Mouse (Mus musculus) MEL (cell line): Measurements from ENCODE around the gene Tnrc6c. TPM values are rescaled to one million over a fixed set of nuclear protein-coding genes. Genes with fewer than 3 reads are reported as not detected.

Source experiments
- DNase-seq: peaks from one replicate; pipeline ENCODE4 v3.0.0; 2011; ENCODE audit warnings: low read depth, low spot score
- H3K27ac ChIP-seq: 2 replicates; pipeline ENCODE4 v1.5.1; 2012; ENCODE audit warnings: low read depth, mild to moderate bottlenecking, control low read depth, low read length, moderate library complexity; ENCODE audit not compliant: control insufficient read depth
- H3K27me3 ChIP-seq, 2 experiments: fragments of 150-350 bp in 1 of 2; sonication (generic) in 1 of 2; 2 replicates each; pipeline ENCODE4 v1.6.1; 2012; ENCODE audit warnings: low read length in 2 of 2, mild to moderate bottlenecking in 2 of 2, improper control_type of control experiment in 1 of 2, moderate library complexity in 1 of 2; ENCODE audit not compliant: insufficient read depth in 2 of 2, control insufficient read depth in 1 of 2
- H3K36me3 ChIP-seq, 2 experiments: 2 replicates each; pipeline ENCODE4 v1.6.1; 2012 to 2014; ENCODE audit warnings: low read length in 2 of 2, improper control_type of control experiment in 1 of 2, inconsistent platforms in 1 of 2, mild to moderate bottlenecking in 1 of 2; ENCODE audit not compliant: insufficient read depth in 2 of 2, control insufficient read depth in 1 of 2
- H3K4me1 ChIP-seq, 2 experiments: fragments of 150-350 bp in 1 of 2; sonication (generic) in 1 of 2; 2 replicates each; pipeline ENCODE4 v1.6.1; 2012; ENCODE audit warnings: low read length in 2 of 2, improper control_type of control experiment in 1 of 2, mild to moderate bottlenecking in 1 of 2; ENCODE audit not compliant: insufficient read depth in 2 of 2, control insufficient read depth in 1 of 2
- H3K4me3 ChIP-seq, 2 experiments: fragments of 150-350 bp in 1 of 2; sonication (generic) in 1 of 2; 2 replicates each; pipeline ENCODE4 v1.5.1; 2012; ENCODE audit warnings: low read depth in 2 of 2, low read length in 2 of 2, mild to moderate bottlenecking in 2 of 2, moderate library complexity in 2 of 2, control low read depth in 1 of 2, improper control_type of control experiment in 1 of 2; ENCODE audit not compliant: control insufficient read depth in 1 of 2, insufficient read depth in 1 of 2
- H3K79me2 ChIP-seq: 2 replicates; pipeline ENCODE4 v1.6.1; 2012; ENCODE audit warnings: mild to moderate bottlenecking, low read length, moderate library complexity; ENCODE audit not compliant: control insufficient read depth, poor library complexity, insufficient read depth
- H3K9ac ChIP-seq: 2 replicates; pipeline ENCODE4 v1.6.1; 2012; ENCODE audit warnings: low read depth, mild to moderate bottlenecking, control low read depth, low read length, moderate library complexity; ENCODE audit not compliant: control insufficient read depth, poor library complexity, severe bottlenecking
- H3K9me3 ChIP-seq: fragments of 150-350 bp; sonication (generic); replicated peaks from 2 replicates; pipeline ENCODE4 v1.6.1; 2012; ENCODE audit warnings: mild to moderate bottlenecking, low read length, improper control_type of control experiment, moderate library complexity; ENCODE audit not compliant: insufficient read depth
- BHLHE40 ChIP-seq: IDR thresholded peaks from 2 replicates; pipeline ENCODE4 v1.6.1; 2012; ENCODE audit warnings: low read depth, mild to moderate bottlenecking, inconsistent platforms, low read length, improper control_type of control experiment, borderline replicate concordance
- CHD2 ChIP-seq: IDR thresholded peaks from 2 replicates; pipeline ENCODE4 v1.6.1; 2011; ENCODE audit warnings: low read length, improper control_type of control experiment
- CTCF ChIP-seq, 3 experiments: IDR thresholded peaks in 2 of 3; conservative IDR thresholded peaks in 1 of 3; 2 replicates each; pipeline ENCODE4 v1.5.1; 2011 to 2012; ENCODE audit warnings: low read length in 3 of 3, low read depth in 2 of 3, mild to moderate bottlenecking in 2 of 3, improper control_type of control experiment in 1 of 3, inconsistent platforms in 1 of 3, mixed read lengths in 1 of 3, moderate library complexity in 1 of 3; ENCODE audit not compliant: control insufficient read depth in 1 of 3, insufficient read depth in 1 of 3, poor library complexity in 1 of 3, severe bottlenecking in 1 of 3
- ELF1 ChIP-seq: IDR thresholded peaks from 2 replicates; pipeline ENCODE4 v1.6.1; 2014; ENCODE audit warnings: low read depth, mild to moderate bottlenecking, inconsistent platforms, low read length, improper control_type of control experiment, moderate library complexity
- EP300 ChIP-seq, 2 experiments: IDR thresholded peaks; 2 replicates each; pipeline ENCODE4 v1.6.1; 2011; ENCODE audit warnings: improper control_type of control experiment in 2 of 2, low read length in 2 of 2, low read depth in 1 of 2, mild to moderate bottlenecking in 1 of 2
- GATA1 ChIP-seq: IDR thresholded peaks from 2 replicates; pipeline ENCODE4 v1.6.1; 2011; ENCODE audit warnings: low read depth, low read length, improper control_type of control experiment
- JUND ChIP-seq: IDR thresholded peaks from 2 replicates; pipeline ENCODE4 v1.6.1; 2011; ENCODE audit warnings: low read depth, mild to moderate bottlenecking, improper control_type of control experiment, low read length
- KAT2A ChIP-seq: conservative IDR thresholded peaks from 2 replicates; pipeline ENCODE4 v1.6.1; 2012; ENCODE audit warnings: low read depth, low read length, improper control_type of control experiment, inconsistent platforms
- MAFK ChIP-seq: IDR thresholded peaks from 2 replicates; pipeline ENCODE4 v1.6.1; 2011; ENCODE audit warnings: low read depth, mild to moderate bottlenecking, low read length, improper control_type of control experiment, borderline replicate concordance
- MAX ChIP-seq: IDR thresholded peaks from 2 replicates; pipeline ENCODE4 v1.6.1; 2011; ENCODE audit warnings: low read length, improper control_type of control experiment
- MAZ ChIP-seq: IDR thresholded peaks from 2 replicates; pipeline ENCODE4 v1.6.1; 2012; ENCODE audit warnings: low read depth, mild to moderate bottlenecking, inconsistent platforms, low read length, improper control_type of control experiment
- MYB ChIP-seq: IDR thresholded peaks from 2 replicates; pipeline ENCODE4 v1.6.1; 2011; ENCODE audit warnings: mild to moderate bottlenecking, low read depth, low read length, improper control_type of control experiment
- POLR2A ChIP-seq, 2 experiments: IDR thresholded peaks; 2 replicates each; pipeline ENCODE4 v1.6.1; 2011 to 2012; ENCODE audit warnings: low read length in 2 of 2, mild to moderate bottlenecking in 2 of 2, control low read depth in 1 of 2, improper control_type of control experiment in 1 of 2, low read depth in 1 of 2, moderate library complexity in 1 of 2; ENCODE audit not compliant: control insufficient read depth in 1 of 2, insufficient read depth in 1 of 2, poor library complexity in 1 of 2
- POLR2AphosphoS5 ChIP-seq: IDR thresholded peaks from 2 replicates; pipeline ENCODE4 v1.6.1; 2012; ENCODE audit warnings: low read depth, borderline replicate concordance, mild to moderate bottlenecking, inconsistent platforms, low read length, moderate library complexity, mixed read lengths
- RAD21 ChIP-seq: IDR thresholded peaks from 2 replicates; pipeline ENCODE4 v1.6.1; 2011; ENCODE audit warnings: mild to moderate bottlenecking, low read depth, low read length, improper control_type of control experiment
- RCOR1 ChIP-seq: IDR thresholded peaks from 2 replicates; pipeline ENCODE4 v1.6.1; 2012; ENCODE audit warnings: low read depth, mild to moderate bottlenecking, inconsistent platforms, low read length, improper control_type of control experiment
- SIN3A ChIP-seq: IDR thresholded peaks from 2 replicates; pipeline ENCODE4 v1.6.1; 2012; ENCODE audit warnings: low read length, improper control_type of control experiment, inconsistent platforms
- SMC3 ChIP-seq: IDR thresholded peaks from 2 replicates; pipeline ENCODE4 v1.6.1; 2011; ENCODE audit warnings: low read depth, low read length, improper control_type of control experiment
- TBP ChIP-seq: IDR thresholded peaks from 2 replicates; pipeline ENCODE4 v1.8.0; 2011; ENCODE audit warnings: low read depth, low read length, improper control_type of control experiment
- TCF12 ChIP-seq: IDR thresholded peaks from 2 replicates; pipeline ENCODE4 v1.6.1; 2014; ENCODE audit warnings: low read depth, mild to moderate bottlenecking, inconsistent platforms, low read length, improper control_type of control experiment, moderate library complexity
- UBTF ChIP-seq: IDR thresholded peaks from 2 replicates; pipeline ENCODE4 v1.6.1; 2012; ENCODE audit warnings: low read depth, mild to moderate bottlenecking, inconsistent platforms, low read length, improper control_type of control experiment, moderate library complexity, borderline replicate concordance; ENCODE audit not compliant: insufficient read depth
- USF1 ChIP-seq: IDR thresholded peaks from 2 replicates; pipeline ENCODE4 v1.6.1; 2014; ENCODE audit warnings: low read depth, mild to moderate bottlenecking, inconsistent platforms, low read length, improper control_type of control experiment, moderate library complexity
- USF2 ChIP-seq, 2 experiments: IDR thresholded peaks; 2 replicates each; pipeline ENCODE4 v1.6.1; 2011 to 2012; ENCODE audit warnings: improper control_type of control experiment in 2 of 2, low read length in 2 of 2, borderline replicate concordance in 1 of 2, inconsistent platforms in 1 of 2, low read depth in 1 of 2, mild to moderate bottlenecking in 1 of 2; ENCODE audit not compliant: insufficient read depth in 1 of 2
- ZC3H11A ChIP-seq: IDR thresholded peaks from 2 replicates; pipeline ENCODE4 v1.6.1; 2012; ENCODE audit warnings: low read depth, mild to moderate bottlenecking, inconsistent platforms, low read length, improper control_type of control experiment
- ZKSCAN1 ChIP-seq: IDR thresholded peaks from 2 replicates; pipeline ENCODE4 v1.6.1; 2012; ENCODE audit warnings: low read depth, mild to moderate bottlenecking, inconsistent platforms, low read length, improper control_type of control experiment, moderate library complexity
- ZMIZ1 ChIP-seq: IDR thresholded peaks from 2 replicates; pipeline ENCODE4 v1.6.1; 2012; ENCODE audit warnings: low read depth, mild to moderate bottlenecking, inconsistent platforms, low read length, improper control_type of control experiment, moderate library complexity
- ZNF384 ChIP-seq: IDR thresholded peaks from 2 replicates; pipeline ENCODE4 v1.6.1; 2012; ENCODE audit warnings: low read depth, mild to moderate bottlenecking, inconsistent platforms, low read length, improper control_type of control experiment
- polyA plus RNA-seq, 2 experiments: library from polyadenylated mRNA; stranded (reverse) in 1 of 2; unstranded in 1 of 2; fragments of >175 nt in 1 of 2; fragments of >200 nt in 1 of 2; gene quantifications; 2 replicates each; pipeline versions ENCODE4 v1.2.1 to v1.2.4; 2012; ENCODE audit warnings: low replicate concordance in 2 of 2, low read depth in 1 of 2; ENCODE audit not compliant: insufficient read length in 2 of 2, insufficient read depth in 1 of 2, missing spikeins in 1 of 2
- total RNA-seq: library from RNA; depleted of rRNA; stranded (reverse); fragments of 300-350 nt; gene quantifications from 2 replicates; pipeline ENCODE4 v1.2.3, GENCODE M21; 2012

Gene Tnrc6c
- total and polyA plus RNA-seq, 3 experiments = 16.0 to 19.1 TPM; not detected in 1

- TF ChIP-seq USF1 = 0 out of 2 replicates have a peak, but pooled peaks have one; percentile 8
- no peak for TF ChIP-seq ZC3H11A
- TF ChIP-seq RAD21 = no peak
- TF ChIP-seq UBTF = peak; percentile 26; the same call in 1 of the 2 replicates
- 0 out of 2 replicates have a peak, but pooled peaks have one; percentile 57 for TF ChIP-seq MAZ
- peak in 1 of 2 experiments; percentile 65; a peak in 3 of 4 replicates for TF ChIP-seq POLR2A (IDR thresholded peaks at IDR 0.05; ENCODE audit: control insufficient read depth in 1 of 2, insufficient read depth in 1 of 2, low read depth in 1 of 2, low read length in 2 of 2, poor library complexity in 1 of 2)
- TF ChIP-seq GATA1 = no peak
- TF ChIP-seq USF2 (IDR thresholded peaks at IDR 0.05; ENCODE audit: borderline replicate concordance in 1 of 2, insufficient read depth in 1 of 2, low read depth in 1 of 2, low read length in 2 of 2) = no peak
- no peak for TF ChIP-seq ZMIZ1
- no peak for TF ChIP-seq ELF1
- TF ChIP-seq POLR2AphosphoS5 = no peak
- TF ChIP-seq KAT2A = no peak
- TF ChIP-seq MAFK = no peak
- TF ChIP-seq SIN3A = peak; percentile 62
- no peak for TF ChIP-seq ZKSCAN1
- TF ChIP-seq JUND = no peak
These were observed 1.4 kb downstream of the Tnrc6c start (continued) for GRCm38 (mm10) chr11:117655292-117656076.

GRCm38 (mm10) chr11:117656077-117656401, 1.9 kb downstream of the Tnrc6c start:
- Histone ChIP-seq H3K9ac (peak overlapping the region; percentile 73), H3K9me3 (no peaks in the 10 kb centered on the region), H3K27me3 (peaks cover 2 to 5% of the 10 kb centered on the region in 2 experiments; a peak in 3 of 4 replicates), H3K4me3 (peak overlapping the region; percentile 70 to 93), H3K4me1 (peaks cover 21 to 22% of the 10 kb centered on the region in 2 experiments), H3K36me3 (peaks cover 0 to 29% of the 10 kb centered on the region in 2 experiments; a peak in 2 of 4 replicates), H3K27ac (no peak overlapping the region; the same call in 1 of the 2 replicates), H3K79me2 (peaks cover 57% of the 10 kb centered on the region)
- no peak for DNase-seq
- 0 out of 2 replicates have a peak, but pooled peaks have one; percentile 6 for TF ChIP-seq TBP
- TF ChIP-seq MAZ = 0 out of 2 replicates have a peak, but pooled peaks have one; percentile 51
- TF ChIP-seq EP300 (IDR thresholded peaks at IDR 0.05; ENCODE audit: low read depth in 1 of 2, low read length in 2 of 2) = no peak
- no peak for TF ChIP-seq UBTF
- TF ChIP-seq POLR2AphosphoS5 = no peak
- no peak for TF ChIP-seq MYB
- TF ChIP-seq MAX = no peak; the same call in 1 of the 2 replicates
- no peak for TF ChIP-seq CHD2
- no peak for TF ChIP-seq POLR2A (IDR thresholded peaks at IDR 0.05; ENCODE audit: control insufficient read depth in 1 of 2, insufficient read depth in 1 of 2, low read depth in 1 of 2, low read length in 2 of 2, poor library complexity in 1 of 2)
- no peak for TF ChIP-seq TCF12
- TF ChIP-seq RCOR1 = 0 out of 2 replicates have a peak, but pooled peaks have one; percentile 4
- TF ChIP-seq ZC3H11A = peak; percentile 14; the same call in 1 of the 2 replicates
- no peak for TF ChIP-seq SMC3
- no peak for TF ChIP-seq ZNF384
- no peak for TF ChIP-seq USF1
- TF ChIP-seq CTCF (IDR thresholded peaks at IDR 0.05 in 2 of 3, conservative IDR thresholded peaks at IDR 0.05 in 1 of 3; ENCODE audit: control insufficient read depth in 1 of 3, insufficient read depth in 1 of 3, low read depth in 2 of 3, low read length in 3 of 3, poor library complexity in 1 of 3, severe bottlenecking in 1 of 3) = no peak
- TF ChIP-seq GATA1 = no peak
- TF ChIP-seq BHLHE40 = no peak; the same call in 1 of the 2 replicates
